Mouse (Mus musculus) lung, embryonic 14.5 days (tissue): ENCODE data around the gene Eif3g. TPM values are rescaled to one million over a fixed set of nuclear protein-coding genes. Genes with fewer than 3 reads are reported as not detected.
A peak's percentile ranks its signal among the peaks of the same experiment; 100 is the strongest.

Source experiments
- ATAC-seq: fragments of 200-750 bp; cut with Nextera tagmentation; 2 replicates; pipeline ENCODE4 v1.8.0; 2017; ENCODE audit warnings: mild to moderate bottlenecking, moderate TSS enrichment, moderate library complexity; ENCODE audit not compliant: insufficient read depth
- DNase-seq: peaks from one replicate; pipeline ENCODE4 v3.0.0-alpha.2; 2015
- H3K27ac ChIP-seq: fragments of 300-500 bp; sonication (generic); 2 replicates; pipeline ENCODE4 v1.5.1; 2014; ENCODE audit warnings: low read depth, mild to moderate bottlenecking, moderate library complexity
- H3K27me3 ChIP-seq: fragments of 300-500 bp; sonication (generic); 2 replicates; pipeline ENCODE4 v1.6.1; 2014; ENCODE audit warnings: low read length, control low read depth; ENCODE audit not compliant: insufficient read depth
- H3K36me3 ChIP-seq: fragments of 300-500 bp; sonication (generic); 2 replicates; pipeline ENCODE4 v1.6.1; 2014; ENCODE audit warnings: control low read depth; ENCODE audit not compliant: insufficient read depth
- H3K4me1 ChIP-seq: fragments of 300-500 bp; sonication (generic); 2 replicates; pipeline ENCODE4 v1.6.1; 2014; ENCODE audit warnings: antibody characterized with exemption, control low read depth; ENCODE audit not compliant: insufficient read depth
- H3K4me2 ChIP-seq: fragments of 300-500 bp; sonication (generic); 2 replicates; pipeline ENCODE4 v1.6.1; 2014; ENCODE audit warnings: mild to moderate bottlenecking
- H3K4me3 ChIP-seq: fragments of 300-500 bp; sonication (generic); 2 replicates; pipeline ENCODE4 v1.5.1; 2014; ENCODE audit warnings: low read depth, low read length
- H3K9ac ChIP-seq: fragments of 300-500 bp; sonication (generic); 2 replicates; pipeline ENCODE4 v1.6.1; 2014
- H3K9me3 ChIP-seq: fragments of 300-500 bp; sonication (generic); 2 replicates; pipeline ENCODE4 v1.6.1; 2016; ENCODE audit warnings: low read depth, low read length, control low read depth
- CTCF ChIP-seq: IDR thresholded peaks from 2 replicates; pipeline ENCODE4 v1.5.1; 2016; ENCODE audit warnings: antibody characterized with exemption, low read depth
- WGBS: fragments of 180-500 bp; shearing (Covaris S2); extraction: QIAGEN DNeasy Blood & Tissue Kit; methylation state at CpG from one replicate; pipeline ENCODE4 v1.1.7; 2014; 5-methylcytosine and 5-hydroxymethylcytosine counted together
- polyA plus RNA-seq: library from polyadenylated mRNA; unstranded; fragments of >200 nt; fragmentation: Nextera tagmentation; extraction: Ambion mirVana; gene quantifications from 2 replicates; pipeline ENCODE4 v1.2.1, GENCODE M21; 2014

Eif3g gene
- polyA plus RNA-seq, 1 experiment from 2014 or later = 296 TPM

DNA sequence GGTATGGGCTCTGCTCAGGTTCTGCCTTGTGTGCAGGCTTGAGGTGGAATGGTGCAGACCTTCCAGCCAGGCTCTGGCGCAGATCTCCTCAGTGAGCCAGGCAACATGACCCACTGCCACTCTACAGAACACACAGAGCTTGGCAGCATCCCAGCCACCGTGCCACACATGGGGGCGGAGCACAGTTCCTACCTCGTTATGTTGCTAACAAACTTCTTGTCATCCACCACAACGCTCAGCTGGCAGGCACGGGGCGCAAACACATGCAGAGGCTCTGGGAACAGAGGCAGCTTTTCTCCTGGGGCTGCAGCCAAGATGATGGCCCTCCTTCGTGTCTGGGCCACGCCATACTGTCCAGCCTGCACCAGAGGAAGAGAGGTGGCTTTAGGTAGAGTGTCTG is 11.5 kb upstream of the Eif3g start:
- 87% methylated on average over 9 of the region's 9 CpGs for WGBS
- no peak overlapping the region for H3K27ac ChIP-seq
- no peak for TF ChIP-seq CTCF
- DNase-seq (no peak), ATAC-seq (no peak)
- H3K9me3 ChIP-seq = no peaks in the 10 kb centered on the region
- H3K27me3 ChIP-seq = no peaks in the 10 kb centered on the region
- H3K4me3 ChIP-seq = no peak overlapping the region
- no peak overlapping the region for H3K9ac ChIP-seq
- H3K4me1 ChIP-seq = no peaks in the 10 kb centered on the region
- H3K4me2 ChIP-seq = no peak overlapping the region
- H3K36me3 ChIP-seq = peaks cover 100% of the 10 kb centered on the region

GRCm38 (mm10) chr9:20902174-20902491 is 3.7 kb upstream of the Eif3g start:
- 0 out of 2 replicates have a peak, but pooled peaks have one; percentile 7 for ATAC-seq
- Histone ChIP-seq H3K36me3 (peaks cover 22% of the 10 kb centered on the region), H3K27me3 (no peaks in the 10 kb centered on the region), H3K27ac (no peak overlapping the region), H3K4me3 (no peak overlapping the region), H3K9me3 (no peaks in the 10 kb centered on the region), H3K4me2 (no peak overlapping the region), H3K9ac (no peak overlapping the region), H3K4me1 (no peaks in the 10 kb centered on the region)
- TF ChIP-seq CTCF = no peak
- WGBS = 11% methylated on average over 6 of the region's 6 CpGs
- DNase-seq = peak; percentile 53

DNA sequence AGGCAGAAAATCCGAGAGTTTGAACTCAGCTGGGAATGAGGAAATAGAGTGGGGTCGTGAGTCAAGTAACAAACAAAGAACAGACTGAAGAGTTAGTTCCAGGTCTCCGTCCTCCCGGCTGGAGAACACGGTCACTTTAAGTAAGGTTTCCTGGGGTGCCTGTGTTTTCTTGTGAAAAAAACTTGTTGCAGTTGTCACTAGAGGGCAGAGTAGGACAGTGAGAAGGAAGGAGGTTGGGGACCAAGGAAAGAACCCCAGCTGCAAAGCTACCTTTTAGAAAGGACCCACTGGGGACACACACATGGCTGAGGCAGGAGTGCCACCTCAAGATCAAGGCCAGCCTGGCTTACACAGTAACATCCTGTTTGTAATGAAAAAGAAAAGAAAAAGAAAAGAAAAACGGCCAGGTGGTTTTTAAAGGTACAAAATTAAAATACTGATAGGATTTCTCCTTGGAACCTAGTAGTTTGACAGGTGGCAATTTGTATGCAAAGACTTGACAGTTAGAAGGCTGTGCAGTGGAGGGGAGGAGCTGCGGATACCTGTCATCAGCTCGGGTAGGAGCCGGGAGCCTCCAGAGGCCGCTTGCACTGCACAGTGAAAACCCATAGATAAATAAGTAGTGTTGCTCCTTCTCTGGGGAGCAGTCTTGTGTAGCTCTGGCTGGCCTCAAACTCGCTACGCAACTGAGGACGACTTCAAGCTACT is 3.2 kb upstream of the Eif3g start:
- Histone ChIP-seq H3K4me2 (no peak overlapping the region), H3K27ac (no peak overlapping the region), H3K9ac (no peak overlapping the region), H3K9me3 (no peaks in the 10 kb centered on the region), H3K4me3 (no peak overlapping the region), H3K4me1 (no peaks in the 10 kb centered on the region), H3K27me3 (no peaks in the 10 kb centered on the region), H3K36me3 (peaks cover 20% of the 10 kb centered on the region)
- ATAC-seq = 0 out of 2 replicates have a peak, but pooled peaks have one; percentile 10
- TF ChIP-seq CTCF = peak; percentile 73
- DNase-seq = peak; percentile 81
- 10% methylated on average over 13 of the region's 13 CpGs for WGBS

DNA sequence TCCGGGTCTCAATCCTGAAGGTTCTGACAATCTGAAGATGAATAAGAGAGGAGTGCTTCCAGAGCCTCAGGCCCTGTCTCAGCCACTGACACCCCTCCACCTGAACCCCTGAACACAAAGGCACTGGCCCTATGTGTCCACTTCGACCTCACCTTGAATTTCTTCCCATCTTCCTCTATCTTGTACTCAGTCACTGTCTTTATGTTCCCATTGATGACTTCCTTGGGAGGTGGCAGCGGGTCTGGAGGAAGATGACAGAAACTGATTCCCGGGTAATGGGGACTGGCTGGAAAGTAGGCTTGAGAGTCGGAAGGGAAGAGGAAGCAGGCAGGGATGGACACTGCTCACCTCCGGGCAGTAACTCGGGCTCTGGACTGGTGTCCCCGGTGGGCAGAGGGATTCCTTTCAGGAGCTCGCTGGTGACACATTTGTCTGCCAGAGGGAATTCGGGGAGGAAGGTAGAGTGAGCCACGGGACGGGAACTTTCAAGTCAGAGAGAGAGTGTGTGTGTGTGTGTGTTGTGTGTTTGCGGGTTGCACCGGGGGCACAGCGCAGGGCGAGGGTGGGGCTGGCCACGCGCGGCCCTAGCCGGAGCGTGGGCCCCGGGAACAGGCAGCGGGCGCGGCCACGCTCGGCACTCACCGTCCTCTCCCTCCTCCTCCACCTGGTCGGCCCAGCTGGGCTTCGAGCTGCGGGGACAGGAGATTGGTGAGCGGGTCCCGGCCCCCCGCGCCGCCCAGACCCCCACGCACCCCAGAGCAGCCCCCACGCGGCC is 500 bp downstream of the Eif3g start:
- 4% methylated on average over 38 of the region's 39 CpGs for WGBS

GRCm38 (mm10) chr9:20895382-20895781 is 3.0 kb downstream of the Eif3g start:
- no peak overlapping the region for H3K9ac ChIP-seq
- no peak for ATAC-seq

More for the DNA sequence above, 500 bp downstream of the Eif3g start:
- peak overlapping the region; percentile 97 for H3K4me2 ChIP-seq
- H3K27ac ChIP-seq = peak overlapping the region; percentile 63
- no peak for TF ChIP-seq CTCF
- no peak for DNase-seq
- peaks cover 40% of the 10 kb centered on the region for H3K36me3 ChIP-seq
- no peaks in the 10 kb centered on the region for H3K4me1 ChIP-seq
- H3K4me3 ChIP-seq = peak overlapping the region; percentile 100
- H3K9me3 ChIP-seq = no peaks in the 10 kb centered on the region
- peak overlapping the region; percentile 94 for H3K9ac ChIP-seq
- H3K27me3 ChIP-seq = no peaks in the 10 kb centered on the region
- peak; percentile 64 for ATAC-seq

GRCm38 (mm10) chr9:20894629-20895028 is 3.8 kb downstream of the Eif3g start:
- WGBS = 87% methylated on average over 15 of the region's 15 CpGs
- Histone ChIP-seq H3K4me1 (no peaks in the 10 kb centered on the region), H3K9ac (no peak overlapping the region), H3K36me3 (peaks cover 73% of the 10 kb centered on the region), H3K4me3 (no peak overlapping the region), H3K9me3 (no peaks in the 10 kb centered on the region), H3K4me2 (no peak overlapping the region), H3K27me3 (no peaks in the 10 kb centered on the region), H3K27ac (no peak overlapping the region)
- no peak for DNase-seq
- ATAC-seq = no peak
- no peak for TF ChIP-seq CTCF

More at GRCm38 (mm10) chr9:20895382-20895781, 3.0 kb downstream of the Eif3g start:
- no peak overlapping the region for H3K4me3 ChIP-seq
- H3K4me1 ChIP-seq = no peaks in the 10 kb centered on the region
- H3K4me2 ChIP-seq = no peak overlapping the region
- no peaks in the 10 kb centered on the region for H3K27me3 ChIP-seq
- 94% methylated on average over 9 of the region's 9 CpGs for WGBS
- H3K27ac ChIP-seq = no peak overlapping the region
- no peak for TF ChIP-seq CTCF
- H3K36me3 ChIP-seq = peaks cover 66% of the 10 kb centered on the region
- no peak for DNase-seq
- no peaks in the 10 kb centered on the region for H3K9me3 ChIP-seq

DNA sequence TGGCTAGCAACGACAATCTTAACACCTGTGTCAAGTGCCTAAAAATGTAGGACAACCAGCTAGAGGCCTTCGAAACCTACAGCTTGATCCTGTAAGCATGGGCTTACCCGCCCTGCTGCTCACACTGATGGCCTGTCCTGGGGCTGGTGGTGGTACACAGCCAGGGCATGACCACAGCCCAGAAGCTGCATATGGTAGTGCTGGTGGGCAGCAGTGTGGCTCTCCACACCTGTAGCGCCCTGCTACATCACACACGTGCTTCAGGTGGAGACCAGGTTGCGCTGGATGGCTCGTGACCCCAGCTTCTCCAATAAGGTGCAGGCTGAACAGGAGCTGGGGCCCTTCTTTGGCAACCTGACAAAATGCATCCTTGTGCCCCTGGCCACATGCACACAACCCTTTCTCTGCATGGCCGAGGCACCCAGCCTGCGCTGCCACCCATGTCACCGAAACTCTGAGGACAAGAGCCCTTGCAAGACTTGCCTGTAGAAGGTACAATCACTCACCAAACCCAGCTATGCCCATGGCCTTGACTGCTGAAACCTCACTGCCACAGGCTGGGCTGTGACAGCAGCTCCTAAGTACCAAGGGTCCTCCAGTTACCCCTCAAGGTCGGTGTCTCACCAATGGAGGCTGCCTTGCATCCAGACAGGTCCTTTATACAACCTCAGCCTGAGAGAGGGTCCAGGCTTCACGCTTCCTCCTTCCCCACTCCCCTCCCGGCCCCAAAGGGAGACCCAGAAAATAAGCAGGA is 4.7 kb downstream of the Eif3g start:
- WGBS = 79% methylated on average over 13 of the region's 13 CpGs
- Histone ChIP-seq H3K27ac (no peak overlapping the region), H3K4me1 (no peaks in the 10 kb centered on the region), H3K9me3 (no peaks in the 10 kb centered on the region), H3K9ac (no peak overlapping the region), H3K4me3 (no peak overlapping the region), H3K36me3 (peaks cover 76% of the 10 kb centered on the region), H3K27me3 (no peaks in the 10 kb centered on the region), H3K4me2 (no peak overlapping the region)
- DNase-seq = no peak
- no peak for ATAC-seq
- no peak for TF ChIP-seq CTCF
